8 mouse cellular contexts compared by ENCODE assay signal in genomic region chr1:184032682-184033389, GRCm38 (mm10). TPM values are rescaled to one million over a fixed set of nuclear protein-coding genes. Genes with fewer than 3 reads are reported as not detected.
A peak's percentile ranks its signal among the peaks of the same experiment; 100 is the strongest.
DNase-seq lines count a peak whose midpoint lies in the region; ATAC-seq and TF ChIP-seq lines count a peak whose summit lies in the region.

No protein-coding gene starts in this region.

- no peak for ATAC-seq in lung, embryonic 14.5 days (ENCODE audit: insufficient read depth)
- ATAC-seq in embryonic facial prominence, embryonic 12.5 days (ENCODE audit: insufficient number of reproducible peaks, insufficient read depth, low FRiP score, low TSS enrichment) = no peak
- no peak for ATAC-seq in intestine, embryonic 16.5 days
- ATAC-seq in neural tube, embryonic 14.5 days (ENCODE audit: low read depth) = no peak
- no peak for ATAC-seq in megakaryocyte-erythroid progenitor cell, adult 5-6 weeks (replicated peaks; ENCODE audit: low FRiP score, low TSS enrichment, poor library complexity, severe bottlenecking)

- peaks cover 4% of the 10 kb centered on the region; the same call in 1 of the 2 replicates for H3K36me3 ChIP-seq in lung, embryonic 14.5 days (ENCODE audit: insufficient read depth)
- no peaks in the 10 kb centered on the region for H3K36me3 ChIP-seq in embryonic facial prominence, embryonic 12.5 days
- H3K36me3 ChIP-seq in intestine, embryonic 16.5 days (ENCODE audit: control insufficient read depth, insufficient read depth, low read length) = no peaks in the 10 kb centered on the region
- H3K36me3 ChIP-seq in neural tube, embryonic 14.5 days (ENCODE audit: control insufficient read depth, insufficient read depth, low read length) = no peaks in the 10 kb centered on the region

- H3K9ac ChIP-seq in lung, embryonic 14.5 days = peak overlapping the region; percentile 91
- peak overlapping the region; percentile 75 for H3K9ac ChIP-seq in embryonic facial prominence, embryonic 12.5 days
- H3K9ac ChIP-seq in intestine, embryonic 16.5 days (ENCODE audit: low read depth, low read length) = peak overlapping the region; percentile 96
- peak overlapping the region; percentile 87 for H3K9ac ChIP-seq in neural tube, embryonic 14.5 days (replicated peaks; ENCODE audit: low read depth, low read length)

- H3K4me2 ChIP-seq in lung, embryonic 14.5 days = peak overlapping the region; percentile 92
- peak overlapping the region; percentile 85 for H3K4me2 ChIP-seq in embryonic facial prominence, embryonic 12.5 days (replicated peaks)
- peak overlapping the region; percentile 90 for H3K4me2 ChIP-seq in intestine, embryonic 16.5 days (ENCODE audit: low read depth, low read length)
- H3K4me2 ChIP-seq in neural tube, embryonic 14.5 days (ENCODE audit: low read depth, low read length) = peak overlapping the region; percentile 83

- peak overlapping the region; percentile 71 for H3K4me3 ChIP-seq in lung, embryonic 14.5 days (ENCODE audit: low read depth, low read length)
- peak overlapping the region; percentile 70 for H3K4me3 ChIP-seq in embryonic facial prominence, embryonic 12.5 days
- peak overlapping the region; percentile 81 for H3K4me3 ChIP-seq in intestine, embryonic 16.5 days (ENCODE audit: low read length)
- H3K4me3 ChIP-seq in neural tube, embryonic 14.5 days (ENCODE audit: low read depth, low read length) = peak overlapping the region; percentile 55

- TF ChIP-seq CTCF in lung, embryonic 14.5 days (IDR thresholded peaks at IDR 0.05; ENCODE audit: low read depth) = no peak

- no peaks in the 10 kb centered on the region for H3K9me3 ChIP-seq in lung, embryonic 14.5 days (ENCODE audit: low read depth, low read length)
- H3K9me3 ChIP-seq in embryonic facial prominence, embryonic 12.5 days = no peaks in the 10 kb centered on the region
- no peaks in the 10 kb centered on the region for H3K9me3 ChIP-seq in intestine, embryonic 16.5 days (ENCODE audit: control insufficient read depth, low read length)
- H3K9me3 ChIP-seq in neural tube, embryonic 14.5 days (ENCODE audit: control insufficient read depth, low read length) = no peaks in the 10 kb centered on the region

- H3K27ac ChIP-seq in lung, embryonic 14.5 days (ENCODE audit: low read depth) = peak overlapping the region; percentile 96
- H3K27ac ChIP-seq in embryonic facial prominence, embryonic 12.5 days = peak overlapping the region; percentile 94
- H3K27ac ChIP-seq in intestine, embryonic 16.5 days (ENCODE audit: low read length) = peak overlapping the region; percentile 96
- H3K27ac ChIP-seq in neural tube, embryonic 14.5 days (ENCODE audit: low read depth, low read length) = peak overlapping the region; percentile 93

- intact Hi-C loops in left cerebral cortex, postnatal 14 days (cut with DNase I) = no loop called here

- DNase-seq in lung, embryonic 14.5 days = no peak
- DNase-seq in lung, postnatal 36 days = no peak
- DNase-seq in embryo, embryonic 11 days = no peak
- no peak for DNase-seq in left cerebral cortex, postnatal 14 days (ENCODE audit: low spot score in 2 of 2)

- WGBS in lung, embryonic 14.5 days = 21% methylated on average over 19 of the region's 19 CpGs
- WGBS in embryonic facial prominence, embryonic 12.5 days = 21% methylated on average over 19 of the region's 19 CpGs
- WGBS in intestine, embryonic 16.5 days = 28% methylated on average over 19 of the region's 19 CpGs
- 21% methylated on average over 19 of the region's 19 CpGs for WGBS in neural tube, embryonic 14.5 days

- no peaks in the 10 kb centered on the region for H3K27me3 ChIP-seq in lung, embryonic 14.5 days (ENCODE audit: insufficient read depth, low read length)
- 0 out of 2 replicates have a peak, but pooled peaks cover 3% of the 10 kb centered on the region for H3K27me3 ChIP-seq in embryonic facial prominence, embryonic 12.5 days
- no peaks in the 10 kb centered on the region for H3K27me3 ChIP-seq in intestine, embryonic 16.5 days (replicated peaks; ENCODE audit: control insufficient read depth, insufficient read depth, low read length)
- no peaks in the 10 kb centered on the region for H3K27me3 ChIP-seq in neural tube, embryonic 14.5 days (ENCODE audit: control insufficient read depth, insufficient read depth, low read length)

- H3K4me1 ChIP-seq in lung, embryonic 14.5 days (ENCODE audit: insufficient read depth) = peaks cover 4% of the 10 kb centered on the region; the same call in 1 of the 2 replicates
- H3K4me1 ChIP-seq in embryonic facial prominence, embryonic 12.5 days = 0 out of 2 replicates have a peak, but pooled peaks cover 10% of the 10 kb centered on the region
- H3K4me1 ChIP-seq in intestine, embryonic 16.5 days (ENCODE audit: control insufficient read depth, insufficient read depth, low read length) = no peaks in the 10 kb centered on the region
- peaks cover 13% of the 10 kb centered on the region; the same call in 1 of the 2 replicates for H3K4me1 ChIP-seq in neural tube, embryonic 14.5 days (ENCODE audit: control insufficient read depth, insufficient read depth, low read length)

RNA-seq across cellular contexts. Expression of gene 1700056E22Rik, which starts 1.3 kb away (rescaled TPM):
- 0.83 and 1.1 TPM in 2 replicates for polyA plus RNA-seq in lung, embryonic 14.5 days (2014; fragmentation: Nextera tagmentation; extraction: Ambion mirVana)
- polyA plus RNA-seq in embryonic facial prominence, embryonic 12.5 days (2016; fragmentation: Nextera tagmentation; extraction: Ambion mirVana) = 1.0 and 1.3 TPM in 2 replicates
- polyA plus RNA-seq in intestine, embryonic 16.5 days (2015; fragmentation: Nextera tagmentation; extraction: Ambion mirVana) = 1.0 and 1.5 TPM in 2 replicates
- 0.80 and 1.0 TPM in 2 replicates for polyA plus RNA-seq in neural tube, embryonic 14.5 days (2014; fragmentation: Nextera tagmentation; extraction: Ambion mirVana)
- total RNA-seq in left cerebral cortex, postnatal 14 days (2021) = under 1 TPM in 1 of 2 experiments, not detected in 1; 0.36 TPM
- total RNA-seq in megakaryocyte-erythroid progenitor cell, adult 5-6 weeks (2014; fragmentation: Nextera tagmentation) = 0.40 TPM in 1 of 2 replicates, not detected in the other
- total RNA-seq in megakaryocyte-erythroid progenitor cell, adult 5-6 weeks (2017) = 0.50 TPM in 1 of 2 replicates, not detected in the other

RNA-seq across cellular contexts. Expression of gene Dusp10, which starts 19.7 kb away (rescaled TPM):
- polyA plus RNA-seq in lung, embryonic 14.5 days (2014; fragmentation: Nextera tagmentation; extraction: Ambion mirVana) = 7.0 and 7.5 TPM in 2 replicates
- polyA plus RNA-seq in embryonic facial prominence, embryonic 12.5 days (2016; fragmentation: Nextera tagmentation; extraction: Ambion mirVana) = 7.2 and 8.1 TPM in 2 replicates
- polyA plus RNA-seq in intestine, embryonic 16.5 days (2015; fragmentation: Nextera tagmentation; extraction: Ambion mirVana) = 10.9 and 11.0 TPM in 2 replicates
- 6.2 and 7.1 TPM in 2 replicates for polyA plus RNA-seq in neural tube, embryonic 14.5 days (2014; fragmentation: Nextera tagmentation; extraction: Ambion mirVana)
- 1 to 10 TPM; 5.7 to 5.8 TPM for total RNA-seq in left cerebral cortex, postnatal 14 days (2021)
- 3.4 and 5.2 TPM in 2 replicates for total RNA-seq in megakaryocyte-erythroid progenitor cell, adult 5-6 weeks (2014; fragmentation: Nextera tagmentation)
- total RNA-seq in megakaryocyte-erythroid progenitor cell, adult 5-6 weeks (2017) = 1.2 and 10.1 TPM in 2 replicates
